Mouse (Mus musculus) ovary, postnatal 36 days (tissue): ENCODE data around the gene E2f2.

Source experiments
- DNase-seq: peaks from one replicate; pipeline ENCODE4 v3.0.0; 2022; ENCODE audit warnings: low spot score, mixed read lengths

E2f2 gene

GRCm38 (mm10) chr4:136199562-136200292 is 27.5 kb downstream of the E2f2 start:
- no peak for DNase-seq

GRCm38 (mm10) chr4:136202509-136202908 is 30.3 kb downstream of the E2f2 start:
- peak; percentile 68 for DNase-seq

- no peak for DNase-seq
Observed at GRCm38 (mm10) chr4:136204775-136205174, 32.6 kb downstream of the E2f2 start.

GRCm38 (mm10) chr4:136206033-136206893 is 34.1 kb downstream of the E2f2 start, which contains the start of gene Asap3:
TSS of gene Asap3 (plus strand) at chr4:136206365.
- peak; percentile 97 for DNase-seq

GRCm38 (mm10) chr4:136206943-136207342 is 34.7 kb downstream of the E2f2 start:
- DNase-seq = no peak

GRCm38 (mm10) chr4:136210931-136211330 is 38.7 kb downstream of the E2f2 start:
- DNase-seq = no peak

GRCm38 (mm10) chr4:136213629-136214028 is 41.4 kb downstream of the E2f2 start:
- DNase-seq = peak; percentile 36

- DNase-seq = no peak
Observed at GRCm38 (mm10) chr4:136214828-136215227, 42.6 kb downstream of the E2f2 start.

- DNase-seq = no peak
Observed at GRCm38 (mm10) chr4:136215576-136215975, 43.4 kb downstream of the E2f2 start.

GRCm38 (mm10) chr4:136217063-136217462 is 44.9 kb downstream of the E2f2 start:
- no peak for DNase-seq

- peak; percentile 60 for DNase-seq
Observed at GRCm38 (mm10) chr4:136218595-136219214, 46.5 kb downstream of the E2f2 start.

- no peak for DNase-seq
Observed at GRCm38 (mm10) chr4:136220133-136220775, 48.1 kb downstream of the E2f2 start.

- DNase-seq = no peak
Observed at GRCm38 (mm10) chr4:136223549-136224239, 51.5 kb downstream of the E2f2 start.

GRCm38 (mm10) chr4:136224240-136224559 is 52.0 kb downstream of the E2f2 start:
- DNase-seq = no peak

GRCm38 (mm10) chr4:136224677-136225460 is 52.7 kb downstream of the E2f2 start:
- DNase-seq = no peak

- DNase-seq = no peak
Observed at GRCm38 (mm10) chr4:136227408-136227807, 55.2 kb downstream of the E2f2 start.

GRCm38 (mm10) chr4:136228640-136229039 is 56.4 kb downstream of the E2f2 start:
- DNase-seq = no peak

GRCm38 (mm10) chr4:136238669-136239068 is 66.5 kb downstream of the E2f2 start:
- no peak for DNase-seq

- no peak for DNase-seq
Observed at GRCm38 (mm10) chr4:136239111-136239510, 66.9 kb downstream of the E2f2 start.

- DNase-seq = peak; percentile 73
Observed at GRCm38 (mm10) chr4:136239622-136240021, 67.4 kb downstream of the E2f2 start.

GRCm38 (mm10) chr4:136240123-136240522 is 67.9 kb downstream of the E2f2 start:
- DNase-seq = no peak
